9 mouse cellular contexts compared by ENCODE assay signal in the genomic region with DNA sequence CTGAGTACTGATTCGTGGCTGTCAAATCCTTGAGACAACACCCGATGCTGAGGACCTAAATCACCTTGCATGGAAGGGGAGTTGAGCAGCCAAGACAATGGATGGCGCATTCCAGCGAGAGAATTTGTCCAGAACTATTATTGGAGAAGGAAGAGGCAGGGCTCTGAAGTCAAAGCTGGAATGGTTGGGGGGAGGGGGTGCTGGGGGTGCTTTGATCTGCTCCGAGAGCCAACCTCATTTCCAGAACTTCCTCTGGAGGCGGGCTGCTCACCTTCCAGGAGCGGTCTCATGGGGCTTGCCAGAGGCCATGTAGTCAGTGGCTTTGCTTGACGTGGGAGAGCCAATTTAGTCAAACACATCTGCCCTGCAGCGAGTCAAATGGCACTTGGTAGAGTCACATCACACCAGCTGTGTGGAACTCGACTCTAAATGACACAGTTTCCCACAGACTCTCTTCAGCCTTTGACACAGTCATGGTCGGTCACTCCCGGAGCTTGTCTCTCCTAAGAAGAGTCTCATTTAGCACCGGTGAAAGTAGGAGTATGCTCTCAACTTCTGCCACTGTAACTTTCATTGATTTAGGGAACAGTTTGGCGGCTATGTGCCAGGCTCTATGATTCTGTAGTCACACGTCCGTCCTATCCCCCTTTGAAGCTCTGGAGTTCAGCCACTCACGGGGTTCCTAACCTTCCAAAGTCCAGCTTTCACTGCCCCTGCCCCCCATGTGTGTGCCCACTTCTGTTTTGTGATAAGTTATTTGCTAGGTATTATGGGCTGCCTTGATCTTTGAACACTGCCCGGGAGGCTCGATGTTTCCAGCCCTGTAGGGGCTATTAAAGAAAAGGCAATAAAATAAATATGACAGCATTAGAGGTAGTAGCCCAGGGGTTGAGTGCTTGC. TPM values are rescaled to one million over a fixed set of nuclear protein-coding genes. Genes with fewer than 3 reads are reported as not detected.
DNase-seq lines count a peak whose midpoint lies in the region; ATAC-seq and TF ChIP-seq lines count a peak whose summit lies in the region.
"Had no signal": no experiment of that assay in that cellular context is flagged by ENCODE, and none has a peak within 500 bp of the region (broad histone marks: within the 10 kb centered on the region; RNA-seq: fewer than 3 reads in every experiment).

No protein-coding gene starts in this region.

- peak; percentile 77 for ATAC-seq in intestine, embryonic 14.5 days (replicated peaks; ENCODE audit: low FRiP score, low TSS enrichment, low read depth)

- H3K9ac ChIP-seq in intestine, embryonic 14.5 days (ENCODE audit: low read length): no peak overlapping the region
- H3K9ac ChIP-seq: embryonic facial prominence, embryonic 12.5 days; neural tube, embryonic 13.5 days had no signal

- H3K36me3 ChIP-seq in testis, adult 2 months (ENCODE audit: control insufficient read depth, insufficient read depth, low read length): no peaks in the 10 kb centered on the region
- H3K36me3 ChIP-seq in intestine, embryonic 14.5 days (ENCODE audit: control insufficient read depth, insufficient read depth, low read length): no peaks in the 10 kb centered on the region
- H3K36me3 ChIP-seq: embryonic facial prominence, embryonic 12.5 days; neural tube, embryonic 13.5 days had no signal

- peak overlapping the region; percentile 47 for H3K27ac ChIP-seq in testis, adult 2 months (ENCODE audit: control insufficient read depth, insufficient read depth, low read depth, low read length)
- H3K27ac ChIP-seq in intestine, embryonic 14.5 days (ENCODE audit: low read depth): no peak overlapping the region
- no peak overlapping the region; the same call in 1 of the 2 replicates for H3K27ac ChIP-seq in cerebellum, adult 2 months (ENCODE audit: insufficient read depth, low read length)
- H3K27ac ChIP-seq: embryonic facial prominence, embryonic 12.5 days; neural tube, embryonic 13.5 days had no signal

- H3K27me3 ChIP-seq in testis, adult 2 months (ENCODE audit: control insufficient read depth, insufficient read depth, low read length): no peaks in the 10 kb centered on the region
- no peaks in the 10 kb centered on the region for H3K27me3 ChIP-seq in intestine, embryonic 14.5 days (replicated peaks; ENCODE audit: control insufficient read depth, insufficient read depth, low read length)
- no peaks in the 10 kb centered on the region for H3K27me3 ChIP-seq in cerebellum, adult 2 months (ENCODE audit: control insufficient read depth, insufficient read depth, low read length)
- H3K27me3 ChIP-seq: embryonic facial prominence, embryonic 12.5 days; neural tube, embryonic 13.5 days had no signal

- H3K4me3 ChIP-seq in testis, adult 2 months (ENCODE audit: control insufficient read depth, low read depth, low read length): no peak overlapping the region
- no peak overlapping the region for H3K4me3 ChIP-seq in intestine, embryonic 14.5 days (ENCODE audit: low read depth, low read length)
- no peak overlapping the region for H3K4me3 ChIP-seq in cerebellum, adult 2 months (replicated peaks; ENCODE audit: insufficient read depth, low read depth, low read length)
- H3K4me3 ChIP-seq: embryonic facial prominence, embryonic 12.5 days; neural tube, embryonic 13.5 days had no signal

- no peaks in the 10 kb centered on the region for H3K4me1 ChIP-seq in testis, adult 2 months (ENCODE audit: control insufficient read depth, insufficient read depth, low read length)
- H3K4me1 ChIP-seq in intestine, embryonic 14.5 days (replicated peaks; ENCODE audit: control insufficient read depth, insufficient read depth, low read length): no peaks in the 10 kb centered on the region
- H3K4me1 ChIP-seq in cerebellum, adult 2 months (ENCODE audit: control insufficient read depth, insufficient read depth, low read length): no peaks in the 10 kb centered on the region
- H3K4me1 ChIP-seq: embryonic facial prominence, embryonic 12.5 days; neural tube, embryonic 13.5 days had no signal

- no peak for TF ChIP-seq CTCF in testis, adult 2 months (IDR thresholded peaks at IDR 0.05; ENCODE audit: control insufficient read depth, insufficient read depth, insufficient replicate concordance, low read depth, low read length)
- no peak for TF ChIP-seq CTCF in cerebellum, adult 2 months (IDR thresholded peaks at IDR 0.05; ENCODE audit: borderline replicate concordance, insufficient read depth, low read depth, low read length)

- no peak for TF ChIP-seq POLR2A in testis, adult 2 months (IDR thresholded peaks at IDR 0.05; ENCODE audit: control insufficient read depth, low read depth, low read length)
- no peak for TF ChIP-seq POLR2A in cerebellum, adult 2 months (IDR thresholded peaks at IDR 0.05; ENCODE audit: borderline replicate concordance, insufficient read depth, low read length)

- H3K9me3 ChIP-seq in intestine, embryonic 14.5 days (ENCODE audit: control insufficient read depth, low read length): no peaks in the 10 kb centered on the region
- H3K9me3 ChIP-seq: embryonic facial prominence, embryonic 12.5 days; neural tube, embryonic 13.5 days had no signal

- no peak overlapping the region for H3K4me2 ChIP-seq in intestine, embryonic 14.5 days (ENCODE audit: low read length)
- H3K4me2 ChIP-seq: embryonic facial prominence, embryonic 12.5 days; neural tube, embryonic 13.5 days had no signal

- 54% methylated on average over 19 of the region's 19 CpGs for WGBS in intestine, embryonic 14.5 days
- WGBS in cerebellum, adult 2 months: 75% methylated on average over 19 of the region's 19 CpGs

- DNase-seq in testis, postnatal 10 days (ENCODE audit: low spot score): no peak
- no peak for DNase-seq in intestine, embryonic 14.5 days (ENCODE audit: low spot score)
- DNase-seq in kidney, postnatal 36 days: peak; percentile 53 to 68
- DNase-seq in cerebellum, adult 2 months: no peak
- no peak for DNase-seq in right cerebral cortex, adult 2 months (ENCODE audit: low spot score in 2 of 2)
- no peak for DNase-seq in thymus, postnatal 10 days (ENCODE audit: low spot score in 2 of 2)

RNA-seq across cellular contexts. Expression of a gene that starts 38.8 kb away (rescaled TPM):
- 55.7 and 59.5 TPM in 2 replicates for polyA plus RNA-seq in testis, adult 2 months (2012; rRNA removed)
- 1.4 and 2.0 TPM in 2 replicates for polyA plus RNA-seq in intestine, embryonic 14.5 days (2014; fragmentation: Nextera tagmentation; extraction: Ambion mirVana)
- 3.4 and 4.7 TPM in 2 replicates for polyA plus RNA-seq in cerebellum, adult 2 months (2012; rRNA removed)

RNA-seq across cellular contexts. Expression of a gene that starts 39.2 kb away (rescaled TPM):
- 17.3 and 21.0 TPM in 2 replicates for polyA plus RNA-seq in testis, adult 2 months (2012; rRNA removed)
- polyA plus RNA-seq in intestine, embryonic 14.5 days (2014; fragmentation: Nextera tagmentation; extraction: Ambion mirVana): 122 and 134 TPM in 2 replicates
- polyA plus RNA-seq in cerebellum, adult 2 months (2012; rRNA removed): 100 and 107 TPM in 2 replicates

RNA-seq across cellular contexts. Expression of a gene that starts 39.3 kb away (rescaled TPM):
- 230 and 238 TPM in 2 replicates for polyA plus RNA-seq in testis, adult 2 months (2012; rRNA removed)
- 13.8 and 17.7 TPM in 2 replicates for polyA plus RNA-seq in intestine, embryonic 14.5 days (2014; fragmentation: Nextera tagmentation; extraction: Ambion mirVana)
- 88.4 and 93.0 TPM in 2 replicates for polyA plus RNA-seq in cerebellum, adult 2 months (2012; rRNA removed)

Comparison
In these comparisons a context has a peak if more than half of its experiments do, and no peak if none do; other contexts are left out.
1. DNase-seq: peak in kidney, postnatal 36 days (2 of 2); none in testis, postnatal 10 days (single experiment), intestine, embryonic 14.5 days (single experiment), cerebellum, adult 2 months (0 of 2), right cerebral cortex, adult 2 months (0 of 2) and thymus, postnatal 10 days (0 of 2).